Mouse (Mus musculus): Measurements from ENCODE around the gene Baz1b.

DNA sequence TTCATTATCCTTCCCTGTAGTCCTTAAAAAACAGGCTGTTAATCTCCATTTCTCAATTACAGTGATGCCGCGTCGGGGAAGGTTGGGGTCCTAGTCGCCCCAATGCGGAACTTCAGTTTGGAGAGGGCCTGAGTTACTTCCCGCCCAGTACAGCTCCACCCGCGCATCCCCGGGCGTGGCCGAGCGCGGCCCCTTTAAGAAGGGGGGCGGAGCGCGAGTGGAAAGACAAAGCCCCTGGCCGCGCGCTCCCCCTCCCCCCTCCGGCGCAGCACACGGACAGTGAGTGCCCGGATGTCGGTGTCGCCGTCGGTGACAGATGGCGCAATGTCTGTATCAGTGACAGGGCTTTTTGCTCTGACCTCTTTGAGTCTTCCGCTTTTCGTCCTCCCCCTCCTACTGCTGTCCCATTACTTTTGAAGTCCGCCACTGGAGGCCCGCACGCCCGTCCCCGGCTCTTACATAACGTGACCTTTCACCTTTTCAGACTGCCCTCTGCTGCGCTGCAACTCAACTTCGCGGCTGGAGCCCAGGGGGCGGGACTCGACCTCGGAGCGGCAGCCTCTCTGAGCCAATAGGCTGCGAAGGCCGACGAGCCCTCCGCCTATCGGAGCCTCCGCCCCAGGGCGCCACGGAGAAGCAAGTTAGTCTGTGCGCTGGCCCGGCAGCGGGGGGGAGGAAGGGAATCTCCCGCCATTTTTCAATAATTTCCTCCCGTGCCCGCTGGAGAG, at the start of gene Baz1b:
- TF ChIP-seq REST (IDR thresholded peaks at IDR 0.05; ENCODE audit: insufficient read depth, insufficient read length), result peak; percentile 11
- peak; percentile 79 for TF ChIP-seq POLR2A (IDR thresholded peaks at IDR 0.05; ENCODE audit: insufficient read length, low read depth)
- TF ChIP-seq POLR2AphosphoS2 (IDR thresholded peaks at IDR 0.05; ENCODE audit: insufficient read length, low read depth), result peak; percentile 75
- no peak for TF ChIP-seq MAX (IDR thresholded peaks at IDR 0.05; ENCODE audit: low read depth)
- peak; percentile 45 for TF ChIP-seq E2F4 (IDR thresholded peaks at IDR 0.05; ENCODE audit: insufficient read depth)
- TF ChIP-seq SRF (IDR thresholded peaks at IDR 0.05; ENCODE audit: control insufficient read depth, insufficient read length, low read depth), result no peak
- TF ChIP-seq TCF3 (IDR thresholded peaks at IDR 0.05; ENCODE audit: insufficient read length, low read depth), result no peak
- no peak for TF ChIP-seq USF1 (IDR thresholded peaks at IDR 0.05; ENCODE audit: low read depth)
- no peak for TF ChIP-seq TCF12 (IDR thresholded peaks at IDR 0.05; ENCODE audit: insufficient read depth, poor library complexity, severe bottlenecking)

Data from myocyte (in vitro differentiated cells).